Mouse (Mus musculus): Measurements from ENCODE around the gene 4930579F01Rik. TPM values are rescaled to one million over a fixed set of nuclear protein-coding genes. Genes with fewer than 3 reads are reported as not detected.

Gene 4930579F01Rik
- total RNA-seq (2017): not detected in 2 replicates

DNA sequence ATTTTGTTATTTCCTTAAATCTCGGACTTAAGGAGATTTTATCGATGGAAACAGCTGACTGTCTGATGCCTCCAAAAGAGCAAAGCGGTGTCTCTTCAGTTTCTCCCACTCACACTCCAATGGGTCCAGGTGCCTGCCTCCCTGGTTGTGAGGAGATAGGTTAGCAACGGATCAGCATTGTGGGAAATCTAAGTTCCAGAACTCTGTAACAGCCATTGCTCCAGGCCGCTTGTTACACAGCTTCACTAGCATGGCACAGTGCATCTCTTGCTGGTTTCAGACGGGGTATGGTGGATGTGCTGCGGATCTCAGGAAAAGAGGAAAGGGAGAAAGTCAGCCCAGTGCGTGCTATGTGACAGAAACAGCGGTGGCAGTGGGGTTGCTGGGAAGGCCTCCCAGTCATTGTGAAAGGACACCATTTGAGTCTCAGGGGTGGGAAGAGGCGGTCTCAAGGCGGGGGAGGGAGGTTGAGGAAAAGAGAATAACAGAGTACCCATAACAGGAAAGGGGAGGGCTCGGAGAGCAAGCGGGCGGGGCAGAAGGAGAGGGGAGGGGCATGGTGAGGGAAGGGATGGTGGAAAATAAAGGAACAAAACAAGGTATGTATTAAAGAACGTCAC, at the start of gene 4930579F01Rik:
4930579F01Rik (minus strand) TSS at position 143 of the 620 bp plus-strand sequence.
- ATAC-seq (replicated peaks in 1 of 2; ENCODE audit: insufficient read depth in 1 of 2, low FRiP score in 2 of 2, low TSS enrichment in 1 of 2, low read depth in 1 of 2, poor library complexity in 2 of 2, severe bottlenecking in 2 of 2): no peak

DNA sequence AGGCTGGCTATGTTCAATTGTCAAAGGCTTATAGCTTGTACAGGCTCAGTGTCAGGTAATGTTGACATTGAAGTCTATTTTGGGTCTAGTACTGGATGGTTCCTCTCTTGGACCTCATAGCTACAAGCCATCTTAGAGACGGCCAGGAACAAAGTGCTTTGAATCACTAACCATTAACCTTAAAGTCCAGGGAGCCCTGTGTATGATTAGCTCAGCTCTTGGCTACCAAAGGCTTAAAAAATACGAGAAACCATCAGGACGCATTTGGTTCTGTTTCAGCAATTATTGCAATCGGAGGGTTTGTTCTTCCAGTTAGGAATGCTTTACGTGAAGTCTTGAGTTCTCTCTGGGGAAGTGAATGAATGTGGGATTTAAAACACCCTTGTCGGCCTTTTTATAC, 49.3 kb upstream of the 4930579F01Rik start:
- no peak for ATAC-seq (replicated peaks in 1 of 2; ENCODE audit: insufficient read depth in 1 of 2, low FRiP score in 2 of 2, low TSS enrichment in 1 of 2, low read depth in 1 of 2, poor library complexity in 2 of 2, severe bottlenecking in 2 of 2)

DNA sequence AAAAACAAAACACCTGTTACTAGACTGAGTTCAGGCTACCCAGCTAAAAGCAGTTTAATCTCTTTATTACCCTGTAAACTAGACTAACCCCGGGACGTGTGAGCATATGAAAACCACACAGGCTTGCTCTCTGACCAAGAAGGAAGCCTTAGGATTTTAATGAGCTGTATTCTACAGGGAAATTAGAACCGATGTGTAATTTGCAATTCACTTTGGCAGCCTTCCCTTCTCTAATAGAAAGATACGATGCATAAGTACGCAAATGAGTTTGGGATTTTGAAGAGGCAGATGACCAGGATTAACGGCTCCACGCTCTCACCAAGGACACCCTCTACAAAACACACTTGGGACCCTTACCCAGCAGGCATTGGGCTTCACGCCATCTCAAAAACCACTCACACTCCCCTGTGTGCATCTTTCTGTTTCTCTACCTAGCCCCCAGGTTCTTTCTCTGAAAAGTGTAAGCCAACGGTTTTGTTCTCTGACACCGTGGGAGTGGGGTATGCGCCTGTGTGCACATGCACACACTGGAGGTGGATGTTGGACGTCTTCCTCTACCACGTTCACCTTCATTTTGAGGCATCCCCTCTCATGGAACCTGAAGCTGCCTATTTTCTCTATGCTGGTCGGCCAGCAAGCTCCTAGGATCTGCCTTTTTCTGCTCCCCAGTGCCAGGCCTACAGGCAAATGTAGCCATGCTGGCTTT, 48.5 kb upstream of the 4930579F01Rik start:
- ATAC-seq (replicated peaks in 1 of 2; ENCODE audit: insufficient read depth in 1 of 2, low FRiP score in 2 of 2, low TSS enrichment in 1 of 2, low read depth in 1 of 2, poor library complexity in 2 of 2, severe bottlenecking in 2 of 2): no peak

DNA sequence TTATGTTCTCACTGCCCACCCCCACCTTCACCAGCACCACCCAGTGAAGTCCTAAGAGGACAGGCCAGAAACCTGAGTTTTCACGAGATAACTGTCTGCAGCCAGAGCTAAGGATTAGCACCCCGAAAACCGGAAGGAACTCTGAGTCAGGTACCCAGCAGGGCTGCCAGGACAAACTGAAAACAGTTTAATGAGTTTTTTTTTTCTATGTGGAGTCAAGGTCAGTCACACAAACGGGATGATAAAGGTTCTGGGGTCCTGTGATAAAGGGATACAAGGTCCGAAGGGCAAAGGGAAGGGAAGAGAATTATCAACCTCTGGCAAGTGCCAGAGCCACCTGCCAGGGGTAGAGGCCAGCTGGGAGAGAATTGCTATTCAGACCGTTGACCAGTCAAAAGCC, 47.7 kb upstream of the 4930579F01Rik start:
- no peak for ATAC-seq (replicated peaks in 1 of 2; ENCODE audit: insufficient read depth in 1 of 2, low FRiP score in 2 of 2, low TSS enrichment in 1 of 2, low read depth in 1 of 2, poor library complexity in 2 of 2, severe bottlenecking in 2 of 2)

DNA sequence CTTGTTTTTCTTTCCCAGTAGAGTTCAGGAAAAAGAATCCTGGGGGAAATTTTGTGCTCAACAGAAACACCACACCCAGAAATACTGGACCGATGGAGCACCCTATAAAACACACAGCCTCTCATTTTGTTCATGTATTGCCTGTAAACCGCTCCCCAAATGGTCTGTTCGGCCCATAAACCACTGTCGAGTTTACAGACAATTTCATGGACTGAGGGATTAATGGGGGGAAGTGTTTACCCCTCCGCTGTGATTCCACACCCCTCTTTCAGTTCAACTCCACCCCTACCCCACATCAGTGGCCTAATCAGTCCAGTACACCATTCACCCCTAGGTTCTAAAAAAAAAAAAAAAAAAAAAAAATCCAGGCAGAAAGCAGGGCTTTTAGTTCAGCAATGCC, 47.3 kb upstream of the 4930579F01Rik start:
- ATAC-seq (replicated peaks in 1 of 2; ENCODE audit: insufficient read depth in 1 of 2, low FRiP score in 2 of 2, low TSS enrichment in 1 of 2, low read depth in 1 of 2, poor library complexity in 2 of 2, severe bottlenecking in 2 of 2): no peak

DNA sequence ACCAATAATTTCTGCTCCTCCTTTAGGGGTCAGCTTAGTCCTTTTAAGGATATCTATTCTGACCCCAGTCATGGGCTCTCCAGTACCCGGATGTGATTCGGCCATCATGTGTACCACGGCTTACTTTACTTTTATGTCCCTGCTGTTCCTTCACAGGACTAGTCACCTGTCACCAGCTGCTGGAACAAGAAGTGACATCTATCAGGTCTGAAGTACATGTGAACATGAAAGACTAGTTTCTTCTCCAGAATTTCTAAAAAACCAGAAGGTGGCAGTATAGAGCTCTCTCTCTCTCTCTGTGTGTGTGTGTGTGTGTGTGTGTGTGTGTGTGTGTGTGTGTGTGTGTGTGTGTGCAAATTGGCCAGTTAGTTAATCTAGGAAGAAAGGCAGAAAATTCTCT, 46.8 kb upstream of the 4930579F01Rik start:
- ATAC-seq (replicated peaks in 1 of 2; ENCODE audit: insufficient read depth in 1 of 2, low FRiP score in 2 of 2, low TSS enrichment in 1 of 2, low read depth in 1 of 2, poor library complexity in 2 of 2, severe bottlenecking in 2 of 2): no peak

DNA sequence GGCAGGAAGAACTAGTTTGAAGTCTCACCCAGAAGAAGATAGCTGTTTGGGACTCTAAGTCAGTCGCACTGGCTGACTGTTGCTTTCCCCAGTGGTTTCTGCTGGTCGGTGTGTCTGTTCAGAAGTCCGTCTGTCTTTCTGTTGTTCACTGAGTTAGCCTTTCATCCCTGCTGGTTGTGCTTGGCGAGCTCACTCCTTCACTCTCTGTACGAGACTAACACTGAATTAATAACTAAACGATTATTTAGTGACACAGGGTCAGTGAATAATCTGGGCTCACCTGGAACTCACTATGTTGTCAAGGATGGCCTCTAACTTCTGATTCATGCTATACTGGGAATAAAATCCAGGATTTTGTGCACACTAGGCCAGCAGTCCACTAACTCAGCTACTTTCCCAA, 45.8 kb upstream of the 4930579F01Rik start:
- no peak for ATAC-seq (replicated peaks in 1 of 2; ENCODE audit: insufficient read depth in 1 of 2, low FRiP score in 2 of 2, low TSS enrichment in 1 of 2, low read depth in 1 of 2, poor library complexity in 2 of 2, severe bottlenecking in 2 of 2)

DNA sequence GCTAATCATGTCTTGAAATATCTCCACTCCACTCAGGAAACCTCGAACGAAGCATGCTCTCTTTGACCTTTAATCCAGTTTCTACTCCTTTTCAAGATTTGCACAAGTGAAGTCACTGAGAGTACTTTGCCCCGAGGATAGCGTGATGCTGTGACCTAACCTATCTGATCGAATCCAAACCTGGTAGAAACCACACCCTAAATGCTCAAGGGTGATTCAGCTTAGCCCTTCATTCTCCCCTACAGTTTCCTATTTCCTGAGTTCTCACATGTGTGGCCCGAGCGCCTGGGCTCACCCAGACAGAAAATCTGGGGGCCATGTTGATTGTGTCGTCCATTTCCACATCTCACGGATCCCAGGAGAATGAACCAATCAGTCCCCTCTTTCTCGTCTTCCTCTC, 44.4 kb upstream of the 4930579F01Rik start:
- ATAC-seq (replicated peaks in 1 of 2; ENCODE audit: insufficient read depth in 1 of 2, low FRiP score in 2 of 2, low TSS enrichment in 1 of 2, low read depth in 1 of 2, poor library complexity in 2 of 2, severe bottlenecking in 2 of 2): no peak

DNA sequence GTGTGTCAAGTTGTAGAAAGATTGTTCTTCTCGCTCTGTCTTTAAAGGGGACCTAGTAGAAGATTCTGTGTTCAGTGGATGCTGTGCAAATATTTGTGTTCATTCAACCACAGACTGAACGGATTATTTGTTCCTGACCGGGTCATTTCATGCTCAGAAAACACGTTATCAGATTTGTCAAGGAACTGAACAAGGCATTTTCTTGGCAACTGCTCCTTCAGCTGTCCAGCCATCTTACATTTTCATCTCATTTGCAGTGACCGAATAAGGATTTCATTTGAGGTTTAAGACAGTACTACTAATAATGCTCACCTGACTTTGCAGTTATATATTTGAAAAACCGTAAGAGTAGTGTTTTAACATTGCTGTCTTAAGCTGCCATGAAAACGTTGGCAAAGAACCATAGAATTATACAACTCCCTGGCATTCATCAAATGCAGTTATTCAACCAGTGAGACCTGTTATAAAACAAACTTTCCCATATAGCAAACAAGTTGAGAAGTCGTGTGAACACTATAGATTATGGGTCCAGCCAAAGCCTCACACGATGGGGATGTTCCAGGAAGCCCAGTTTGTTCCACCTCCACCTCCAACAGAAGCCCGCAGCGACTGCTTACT, 43.0 kb upstream of the 4930579F01Rik start:
- ATAC-seq (replicated peaks in 1 of 2; ENCODE audit: insufficient read depth in 1 of 2, low FRiP score in 2 of 2, low TSS enrichment in 1 of 2, low read depth in 1 of 2, poor library complexity in 2 of 2, severe bottlenecking in 2 of 2): no peak

DNA sequence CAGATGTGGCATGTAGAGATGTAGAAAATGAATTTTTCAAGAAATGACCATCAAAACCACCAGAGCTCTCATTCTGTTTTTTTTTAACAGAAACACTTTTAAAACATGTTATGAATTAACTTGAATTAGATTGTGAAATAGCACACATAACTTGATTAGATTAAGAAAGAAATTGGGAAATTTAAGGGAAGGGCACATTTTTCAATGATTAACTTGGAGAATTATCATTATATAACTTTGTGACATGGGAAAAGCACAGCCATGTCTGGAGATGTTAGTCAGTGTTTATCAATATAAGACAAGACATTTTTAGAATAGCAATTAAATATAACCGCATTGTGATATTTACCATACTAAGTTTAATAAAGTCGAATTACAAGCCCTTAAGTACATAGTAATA, 37.9 kb upstream of the 4930579F01Rik start:
- ATAC-seq (replicated peaks in 1 of 2; ENCODE audit: insufficient read depth in 1 of 2, low FRiP score in 2 of 2, low TSS enrichment in 1 of 2, low read depth in 1 of 2, poor library complexity in 2 of 2, severe bottlenecking in 2 of 2): no peak

DNA sequence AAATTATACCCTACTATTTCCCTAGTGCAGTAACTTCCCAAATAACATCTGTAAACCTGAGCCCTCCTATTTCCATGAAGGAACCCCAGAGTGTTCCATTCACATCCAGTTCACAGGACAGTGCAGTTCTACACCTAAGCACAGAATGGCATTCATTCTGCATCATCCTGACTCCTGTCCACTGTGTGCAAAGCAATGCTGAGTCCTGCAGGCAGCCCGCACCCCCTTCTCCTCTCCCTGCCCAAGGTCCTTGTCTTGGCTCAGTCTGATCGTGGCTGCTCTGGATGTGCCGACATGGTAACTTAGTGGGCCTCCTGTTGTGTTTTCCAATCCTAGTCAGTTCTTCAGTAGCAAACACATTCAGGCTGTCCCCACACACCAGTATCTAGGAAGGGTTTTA, 36.6 kb upstream of the 4930579F01Rik start:
- ATAC-seq (replicated peaks in 1 of 2; ENCODE audit: insufficient read depth in 1 of 2, low FRiP score in 2 of 2, low TSS enrichment in 1 of 2, low read depth in 1 of 2, poor library complexity in 2 of 2, severe bottlenecking in 2 of 2): no peak

DNA sequence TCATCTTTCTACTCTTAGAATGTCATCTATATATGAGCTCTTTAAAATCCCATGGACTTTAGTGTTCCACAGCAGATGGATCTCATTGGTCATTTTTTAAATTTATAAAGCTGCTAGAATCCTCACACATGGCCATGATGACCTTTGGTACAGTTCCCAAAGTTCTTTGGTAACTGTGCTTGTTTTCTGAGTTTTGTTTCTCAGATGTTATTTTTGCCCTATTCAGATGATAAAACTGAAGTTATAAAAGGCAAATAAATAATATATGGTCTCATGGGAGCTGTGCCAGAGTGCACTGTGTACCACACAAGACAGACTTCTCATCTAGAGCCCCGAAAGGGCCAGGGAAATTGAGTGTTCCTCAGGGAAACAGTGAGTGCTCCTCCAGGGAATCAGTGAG, 35.8 kb upstream of the 4930579F01Rik start:
- ATAC-seq (replicated peaks in 1 of 2; ENCODE audit: insufficient read depth in 1 of 2, low FRiP score in 2 of 2, low TSS enrichment in 1 of 2, low read depth in 1 of 2, poor library complexity in 2 of 2, severe bottlenecking in 2 of 2): no peak

DNA sequence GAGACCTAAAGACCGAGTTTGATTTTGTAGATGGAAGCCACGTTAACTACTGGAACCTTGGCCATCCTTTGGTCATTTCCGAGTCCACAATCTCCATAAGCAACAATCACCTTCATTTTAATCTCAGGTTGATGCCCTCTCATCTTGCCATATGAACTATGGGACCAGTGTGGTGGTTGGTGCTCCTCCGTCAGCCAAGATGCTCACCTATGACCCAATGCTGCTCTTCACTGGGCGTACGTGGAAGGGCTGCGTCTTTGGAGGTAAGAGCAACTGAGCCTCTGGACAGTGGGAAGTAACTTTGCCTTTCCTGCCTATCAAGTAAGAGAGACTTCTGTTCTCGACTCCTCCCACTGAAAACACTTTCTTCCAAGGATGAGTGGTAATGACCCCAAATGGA, 34.2 kb upstream of the 4930579F01Rik start:
- ATAC-seq (replicated peaks in 1 of 2; ENCODE audit: insufficient read depth in 1 of 2, low FRiP score in 2 of 2, low TSS enrichment in 1 of 2, low read depth in 1 of 2, poor library complexity in 2 of 2, severe bottlenecking in 2 of 2): no peak

DNA sequence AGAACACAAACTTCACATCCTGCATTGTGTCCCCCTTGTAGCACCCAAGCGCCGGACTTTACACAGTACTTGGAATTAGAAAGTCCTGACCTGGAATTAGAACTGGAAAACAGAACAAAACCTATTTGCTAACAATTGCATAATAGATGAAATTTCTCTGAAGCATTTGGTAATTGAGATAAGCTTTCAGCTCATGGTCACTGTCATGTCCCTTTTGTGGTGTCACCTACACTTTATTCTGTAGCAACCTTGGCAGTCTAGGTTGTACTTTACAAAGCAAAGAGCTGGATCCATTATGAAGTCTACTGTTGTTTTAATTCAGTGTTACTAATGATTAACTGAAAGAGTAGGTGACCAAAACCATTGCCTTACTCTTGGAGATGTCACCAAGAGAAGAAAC, 33.5 kb upstream of the 4930579F01Rik start:
- ATAC-seq (replicated peaks in 1 of 2; ENCODE audit: insufficient read depth in 1 of 2, low FRiP score in 2 of 2, low TSS enrichment in 1 of 2, low read depth in 1 of 2, poor library complexity in 2 of 2, severe bottlenecking in 2 of 2): no peak

DNA sequence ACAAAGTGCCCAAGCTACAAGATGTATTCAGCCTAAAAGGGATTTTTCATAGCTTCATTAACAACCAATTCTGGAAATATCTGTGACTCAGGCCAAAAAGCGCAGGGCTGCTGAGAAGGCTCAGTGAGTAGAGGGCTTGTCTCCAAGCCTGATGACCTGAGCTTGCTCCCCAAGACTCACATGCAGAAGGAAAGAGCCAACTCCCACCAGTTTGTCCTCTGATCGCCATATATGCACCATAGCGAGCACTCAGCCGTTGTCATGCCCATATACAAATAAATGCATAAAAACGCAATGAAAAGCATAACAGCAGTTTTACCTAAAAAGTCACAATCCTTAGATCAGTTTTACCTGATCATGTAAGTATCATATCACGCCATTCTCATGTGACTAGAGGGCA, 32.9 kb upstream of the 4930579F01Rik start:
- ATAC-seq (replicated peaks in 1 of 2; ENCODE audit: insufficient read depth in 1 of 2, low FRiP score in 2 of 2, low TSS enrichment in 1 of 2, low read depth in 1 of 2, poor library complexity in 2 of 2, severe bottlenecking in 2 of 2): no peak

DNA sequence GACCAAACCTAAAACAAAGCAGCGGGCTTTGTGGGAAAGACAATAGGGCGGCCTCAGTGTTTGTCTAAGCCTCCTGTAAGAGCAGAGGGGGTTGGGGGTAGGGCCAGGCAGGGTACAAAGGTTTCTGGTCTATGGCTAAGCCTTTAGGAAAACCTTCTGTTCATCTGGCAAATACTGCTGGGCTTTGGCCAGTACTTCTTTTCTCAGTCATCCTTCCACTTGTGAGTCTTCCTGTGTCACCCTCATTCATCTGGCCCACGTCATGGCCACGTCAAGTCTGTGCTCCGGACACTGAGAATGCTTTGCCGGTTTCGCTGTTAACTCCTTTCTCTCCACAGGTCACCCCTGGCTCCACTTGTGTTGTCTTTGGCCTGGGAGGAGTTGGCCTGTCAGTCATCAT, 32.2 kb upstream of the 4930579F01Rik start:
- no peak for ATAC-seq (replicated peaks in 1 of 2; ENCODE audit: insufficient read depth in 1 of 2, low FRiP score in 2 of 2, low TSS enrichment in 1 of 2, low read depth in 1 of 2, poor library complexity in 2 of 2, severe bottlenecking in 2 of 2)

DNA sequence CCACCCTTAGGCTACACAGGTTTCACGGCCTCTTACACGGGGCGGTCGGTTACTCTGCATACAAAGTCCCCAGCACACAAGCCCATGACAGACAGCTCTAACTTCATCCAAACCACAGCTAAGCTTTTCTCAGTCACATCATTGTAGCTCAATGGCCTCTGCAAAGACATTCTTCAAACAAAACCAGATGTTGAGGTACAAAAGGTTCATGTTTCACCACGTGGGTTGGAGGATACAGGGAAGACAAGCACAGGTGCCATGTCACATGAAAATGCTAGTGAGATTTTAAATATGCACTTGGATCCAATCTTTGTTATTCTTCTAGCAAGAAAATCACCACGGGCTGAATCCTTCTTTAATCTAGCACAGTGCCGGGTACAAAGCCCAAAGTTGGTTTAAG, 31.7 kb upstream of the 4930579F01Rik start:
- no peak for ATAC-seq (replicated peaks in 1 of 2; ENCODE audit: insufficient read depth in 1 of 2, low FRiP score in 2 of 2, low TSS enrichment in 1 of 2, low read depth in 1 of 2, poor library complexity in 2 of 2, severe bottlenecking in 2 of 2)

DNA sequence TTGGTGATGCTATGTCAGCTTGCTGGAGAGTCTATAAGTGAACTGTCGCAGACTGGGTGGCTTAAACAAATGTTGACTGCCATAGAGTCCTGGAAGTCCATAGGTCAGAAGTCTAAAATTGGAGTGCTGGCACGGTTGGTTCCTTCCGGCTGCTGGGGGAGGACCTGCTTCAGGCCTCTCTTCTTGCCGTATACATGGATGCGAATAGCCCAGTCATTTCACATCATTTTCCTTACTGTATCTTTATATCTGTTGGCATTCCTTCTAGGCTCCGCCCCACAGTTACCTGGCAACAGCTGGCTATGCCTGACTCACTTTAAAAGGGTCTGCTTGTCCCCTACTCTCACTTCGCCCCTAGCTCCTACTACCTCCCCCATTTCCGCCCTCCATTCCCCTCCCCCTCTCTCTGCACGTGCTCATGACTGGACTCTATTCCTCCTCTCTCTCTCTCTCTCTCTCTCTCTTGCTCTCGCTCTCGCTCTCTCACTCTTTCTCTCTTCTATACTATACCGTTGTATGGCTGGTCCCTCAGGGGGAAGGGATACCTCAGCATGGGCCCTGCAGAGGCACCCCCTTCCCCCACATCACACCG, 30.8 kb upstream of the 4930579F01Rik start:
- ATAC-seq (replicated peaks in 1 of 2; ENCODE audit: insufficient read depth in 1 of 2, low FRiP score in 2 of 2, low TSS enrichment in 1 of 2, low read depth in 1 of 2, poor library complexity in 2 of 2, severe bottlenecking in 2 of 2): no peak
